Mouse (Mus musculus): Measurements from ENCODE around the gene Lin37. TPM values are rescaled to one million over a fixed set of nuclear protein-coding genes. Genes with fewer than 3 reads are reported as not detected.

The Lin37 gene
- polyA plus RNA-seq, 1 experiment from 2014 or later: 40.5 TPM

- Histone ChIP-seq H3K4me2 (no peak overlapping the region), H3K27ac (no peak overlapping the region), H3K9me3 (replicated peaks) (no peaks in the 10 kb centered on the region), H3K4me1 (peaks cover 3% of the 10 kb centered on the region; the same call in 1 of the 2 replicates), H3K4me3 (replicated peaks) (no peak overlapping the region), H3K36me3 (peaks cover 100% of the 10 kb centered on the region), H3K9ac (no peak overlapping the region), H3K27me3 (no peaks in the 10 kb centered on the region)
- 86% methylated on average over 16 of the region's 16 CpGs for WGBS
- no peak; the same call in 1 of the 2 replicates for ATAC-seq (replicated peaks; ENCODE audit: low FRiP score)
These were observed 21.9 kb upstream of the Lin37 start for GRCm38 (mm10) chr7:30581547-30581946.

- Histone ChIP-seq H3K9ac (no peak overlapping the region), H3K4me2 (no peak overlapping the region), H3K27ac (no peak overlapping the region), H3K36me3 (peaks cover 100% of the 10 kb centered on the region), H3K9me3 (replicated peaks) (no peaks in the 10 kb centered on the region), H3K27me3 (no peaks in the 10 kb centered on the region), H3K4me3 (replicated peaks) (no peak overlapping the region), H3K4me1 (no peaks in the 10 kb centered on the region)
- 94% methylated on average over 8 of the region's 8 CpGs for WGBS
- ATAC-seq (replicated peaks; ENCODE audit: low FRiP score): no peak
These were observed 20.3 kb upstream of the Lin37 start for GRCm38 (mm10) chr7:30579950-30580349.

- H3K27ac ChIP-seq: no peak overlapping the region
- no peaks in the 10 kb centered on the region for H3K27me3 ChIP-seq
- H3K9me3 ChIP-seq (replicated peaks): no peaks in the 10 kb centered on the region
- H3K4me2 ChIP-seq: no peak overlapping the region
- WGBS: 74% methylated on average over 2 of the region's 2 CpGs
- ATAC-seq (replicated peaks; ENCODE audit: low FRiP score): no peak
- no peak overlapping the region for H3K4me3 ChIP-seq (replicated peaks)
- peaks cover 98% of the 10 kb centered on the region for H3K36me3 ChIP-seq
- no peaks in the 10 kb centered on the region for H3K4me1 ChIP-seq
- no peak overlapping the region for H3K9ac ChIP-seq
These were observed 13.3 kb upstream of the Lin37 start for GRCm38 (mm10) chr7:30572969-30573368.

GRCm38 (mm10) chr7:30572389-30572788 lies 12.8 kb upstream of the Lin37 start:
- Histone ChIP-seq H3K9me3 (replicated peaks) (no peaks in the 10 kb centered on the region), H3K36me3 (peaks cover 96% of the 10 kb centered on the region), H3K4me2 (no peak overlapping the region), H3K27me3 (no peaks in the 10 kb centered on the region), H3K4me1 (no peaks in the 10 kb centered on the region), H3K27ac (no peak overlapping the region), H3K9ac (no peak overlapping the region), H3K4me3 (replicated peaks) (no peak overlapping the region)
- WGBS: 92% methylated on average over 5 of the region's 5 CpGs
- ATAC-seq (replicated peaks; ENCODE audit: low FRiP score): no peak

GRCm38 (mm10) chr7:30567555-30567954 lies 7.9 kb upstream of the Lin37 start:
- Histone ChIP-seq H3K4me1 (peaks cover 11% of the 10 kb centered on the region), H3K9me3 (replicated peaks) (no peaks in the 10 kb centered on the region), H3K4me3 (replicated peaks) (no peak overlapping the region), H3K36me3 (peaks cover 77% of the 10 kb centered on the region), H3K9ac (no peak overlapping the region), H3K27me3 (no peaks in the 10 kb centered on the region), H3K27ac (no peak overlapping the region), H3K4me2 (no peak overlapping the region)
- no peak for ATAC-seq (replicated peaks; ENCODE audit: low FRiP score)
- WGBS: 93% methylated on average over 11 of the region's 11 CpGs

GRCm38 (mm10) chr7:30566033-30566432 lies 6.4 kb upstream of the Lin37 start:
- Histone ChIP-seq H3K27ac (no peak overlapping the region), H3K4me3 (replicated peaks) (no peak overlapping the region), H3K4me2 (no peak overlapping the region), H3K9ac (no peak overlapping the region), H3K4me1 (peaks cover 22% of the 10 kb centered on the region), H3K36me3 (peaks cover 69% of the 10 kb centered on the region), H3K27me3 (no peaks in the 10 kb centered on the region), H3K9me3 (replicated peaks) (no peaks in the 10 kb centered on the region)
- WGBS: 75% methylated on average over 9 of the region's 9 CpGs
- ATAC-seq (replicated peaks; ENCODE audit: low FRiP score): no peak

- no peak for ATAC-seq (replicated peaks; ENCODE audit: low FRiP score)
- H3K27me3 ChIP-seq: no peaks in the 10 kb centered on the region
- H3K27ac ChIP-seq: 0 out of 2 replicates have a peak within 1 kb of the TSS, but pooled peaks have one; percentile 97
- H3K4me1 ChIP-seq: peaks cover 25% of the 10 kb centered on the region
- no peaks in the 10 kb centered on the region for H3K9me3 ChIP-seq (replicated peaks)
- H3K4me3 ChIP-seq (replicated peaks): peak within 1 kb of the TSS; percentile 80
- H3K36me3 ChIP-seq: peaks cover 59% of the 10 kb centered on the region
- 90% methylated on average over 12 of the region's 12 CpGs for WGBS
- H3K4me2 ChIP-seq: peak within 1 kb of the TSS; percentile 79; the same call in 1 of the 2 replicates
- peak within 1 kb of the TSS; percentile 73; the same call in 1 of the 2 replicates for H3K9ac ChIP-seq
These were observed 5.4 kb upstream of the Lin37 start, which contains the start of gene Igflr1 for GRCm38 (mm10) chr7:30564970-30565571. Gene Igflr1, plus strand, starts transcription at chr7:30565427.

- Histone ChIP-seq H3K9me3 (replicated peaks) (no peaks in the 10 kb centered on the region), H3K27me3 (no peaks in the 10 kb centered on the region), H3K4me1 (peaks cover 31% of the 10 kb centered on the region), H3K27ac (peak overlapping the region; percentile 97), H3K9ac (peak overlapping the region; percentile 73), H3K4me3 (replicated peaks) (peak overlapping the region; percentile 80), H3K36me3 (peaks cover 48% of the 10 kb centered on the region), H3K4me2 (peak overlapping the region; percentile 79)
- no peak for ATAC-seq (replicated peaks; ENCODE audit: low FRiP score)
- 17% methylated on average over 6 of the region's 6 CpGs for WGBS
These were observed 4.3 kb upstream of the Lin37 start for GRCm38 (mm10) chr7:30563906-30564280.

- Histone ChIP-seq H3K27me3 (no peaks in the 10 kb centered on the region), H3K27ac (peak within 1 kb of the TSS; percentile 97), H3K4me1 (peaks cover 37% of the 10 kb centered on the region), H3K4me3 (replicated peaks) (peak within 1 kb of the TSS; percentile 80), H3K9ac (peak within 1 kb of the TSS; percentile 73), H3K4me2 (peak within 1 kb of the TSS; percentile 79), H3K9me3 (replicated peaks) (no peaks in the 10 kb centered on the region), H3K36me3 (peaks cover 42% of the 10 kb centered on the region)
- under 1% methylated on average over 45 of the region's 45 CpGs for WGBS
- ATAC-seq (replicated peaks; ENCODE audit: low FRiP score): peak; percentile 91
These were observed 3.7 kb upstream of the Lin37 start, which contains the start of the genes U2af1l4, Gm49396 and Psenen for GRCm38 (mm10) chr7:30563117-30563905. Gene U2af1l4, plus strand, starts transcription at chr7:30563301. Gene Gm49396, plus strand, starts transcription at chr7:30563344. Gene Psenen, minus strand, starts transcription at chr7:30563627.

GRCm38 (mm10) chr7:30562526-30563116 lies 3.0 kb upstream of the Lin37 start:
- under 1% methylated on average over 27 of the region's 27 CpGs for WGBS
- H3K27ac ChIP-seq: peak overlapping the region; percentile 97
- peak overlapping the region; percentile 79 for H3K4me2 ChIP-seq
- H3K4me3 ChIP-seq (replicated peaks): peak overlapping the region; percentile 80
- no peaks in the 10 kb centered on the region for H3K9me3 ChIP-seq (replicated peaks)
- peaks cover 44% of the 10 kb centered on the region for H3K4me1 ChIP-seq
- peak overlapping the region; percentile 73 for H3K9ac ChIP-seq
- H3K36me3 ChIP-seq: peaks cover 39% of the 10 kb centered on the region
- ATAC-seq (replicated peaks; ENCODE audit: low FRiP score): no peak
- no peaks in the 10 kb centered on the region for H3K27me3 ChIP-seq

- ATAC-seq (replicated peaks; ENCODE audit: low FRiP score): no peak
- Histone ChIP-seq H3K4me2 (peak overlapping the region; percentile 92), H3K27me3 (no peaks in the 10 kb centered on the region), H3K36me3 (peaks cover 39% of the 10 kb centered on the region), H3K4me1 (peaks cover 44% of the 10 kb centered on the region), H3K9ac (0 out of 2 replicates have a peak overlapping the region, but pooled peaks have one; percentile 14), H3K4me3 (replicated peaks) (peak overlapping the region; percentile 71; the same call in 1 of the 2 replicates), H3K27ac (peak overlapping the region; percentile 71; the same call in 1 of the 2 replicates), H3K9me3 (replicated peaks) (no peaks in the 10 kb centered on the region)
- 58% methylated on average over 2 of the region's 2 CpGs for WGBS
These were observed 658 bp upstream of the Lin37 start for GRCm38 (mm10) chr7:30560296-30560695.
